Mouse (Mus musculus) MN1 (cell line): ENCODE measurements around the gene Pygm.
A peak's percentile ranks its signal among the peaks of the same experiment; 100 is the strongest.

Experiments used
- DNase-seq: peaks from one replicate; pipeline ENCODE4 v3.0.0-alpha.2; 2016; ENCODE audit warnings: low spot score

The Pygm gene

GRCm38 (mm10) chr19:6384128-6384527, at the start of gene Pygm:
TSS of gene Pygm (plus strand) at chr19:6384399.
- DNase-seq, result no peak

GRCm38 (mm10) chr19:6334673-6335457, 49.3 kb upstream of the Pygm start, which contains the start of gene Men1:
TSS of gene Men1 (plus strand) at chr19:6334979.
- peak; percentile 95 for DNase-seq

GRCm38 (mm10) chr19:6335458-6335827, 48.8 kb upstream of the Pygm start:
- DNase-seq, result peak; percentile 43

GRCm38 (mm10) chr19:6336920-6337319, 47.3 kb upstream of the Pygm start:
- DNase-seq, result no peak

- no peak for DNase-seq
Observed at GRCm38 (mm10) chr19:6338171-6338570, 46.0 kb upstream of the Pygm start.

GRCm38 (mm10) chr19:6338716-6339115, 45.5 kb upstream of the Pygm start:
- DNase-seq, result no peak

GRCm38 (mm10) chr19:6339191-6339590, 45.0 kb upstream of the Pygm start:
- no peak for DNase-seq

GRCm38 (mm10) chr19:6339890-6340504, 44.2 kb upstream of the Pygm start:
- DNase-seq, result no peak

GRCm38 (mm10) chr19:6340524-6341452, 43.4 kb upstream of the Pygm start, which contains the start of gene Map4k2:
TSS of gene Map4k2 (plus strand) at chr19:6341135.
- DNase-seq, result peak; percentile 74

GRCm38 (mm10) chr19:6341453-6342077, 42.6 kb upstream of the Pygm start:
- DNase-seq, result no peak

- DNase-seq, result no peak
Observed at GRCm38 (mm10) chr19:6342276-6342933, 41.8 kb upstream of the Pygm start.

- DNase-seq, result no peak
Observed at GRCm38 (mm10) chr19:6343066-6343925, 40.9 kb upstream of the Pygm start.

- no peak for DNase-seq
Observed at GRCm38 (mm10) chr19:6343996-6344395, 40.2 kb upstream of the Pygm start.

GRCm38 (mm10) chr19:6346023-6346422, 38.2 kb upstream of the Pygm start:
- no peak for DNase-seq

- DNase-seq, result no peak
Observed at GRCm38 (mm10) chr19:6346661-6347060, 37.5 kb upstream of the Pygm start.

- DNase-seq, result no peak
Observed at GRCm38 (mm10) chr19:6347615-6348014, 36.6 kb upstream of the Pygm start.

- DNase-seq, result no peak
Observed at GRCm38 (mm10) chr19:6348717-6349116, 35.5 kb upstream of the Pygm start.

- no peak for DNase-seq
Observed at GRCm38 (mm10) chr19:6349215-6349983, 34.8 kb upstream of the Pygm start.

- peak; percentile 20 for DNase-seq
Observed at GRCm38 (mm10) chr19:6351431-6352106, 32.6 kb upstream of the Pygm start.
